Mouse (Mus musculus) neutrophil, adult 83 days (primary cell): ENCODE data around the gene Calu. TPM values are rescaled to one million over a fixed set of nuclear protein-coding genes. Genes with fewer than 3 reads are reported as not detected.

Experiments used
- total RNA-seq, 2 experiments: library from RNA; stranded (reverse); gene quantifications; one replicate each; pipeline ENCODE4 v1.2.4; 2023

Gene Calu
- total RNA-seq = 10 to 100 TPM; 36.7 to 38.5 TPM

GRCm38 (mm10) chr6:29347665-29348370 lies at the start of gene Calu:
Calu (plus strand) TSS chr6:29348069.

GRCm38 (mm10) chr6:29318879-29319278 lies 29.0 kb upstream of the Calu start, which contains the start of gene Fam71f1:
Fam71f1 (plus strand) TSS chr6:29319140.

GRCm38 (mm10) chr6:29388052-29388518 lies 40.2 kb downstream of the Calu start, which contains the start of gene Opn1sw:
Opn1sw (minus strand) TSS chr6:29388468.

GRCm38 (mm10) chr6:29395910-29396713 lies 48.2 kb downstream of the Calu start, which contains the start of gene Ccdc136:
Ccdc136 (plus strand) TSS chr6:29396309.

Other genes starting within 250 kb of the Calu start
- gene Rbm28, start 183.1 kb upstream of the Calu start, total RNA-seq = 10 to 100 TPM; 22.4 to 25.6 TPM
- gene Prrt4, start 168.5 kb upstream of the Calu start, total RNA-seq = not detected
- 10 to 100 TPM; 30.0 to 31.2 TPM for gene Impdh1, start 131.7 kb upstream of the Calu start, total RNA-seq
- 1 to 10 TPM; 1.9 to 3.1 TPM for gene Hilpda, start 75.6 kb upstream of the Calu start, total RNA-seq
- not detected for gene Fam71f2, start 68.5 kb upstream of the Calu start, total RNA-seq
- not detected for gene Fam71f1, start 28.9 kb upstream of the Calu start, total RNA-seq
- gene Opn1sw, start 40.4 kb downstream of the Calu start, total RNA-seq = not detected
- not detected for gene Ccdc136, start 48.2 kb downstream of the Calu start, total RNA-seq
- gene Flnc, start 85.2 kb downstream of the Calu start, total RNA-seq = under 1 TPM; 0.04 to 0.13 TPM
- gene Atp6v1f, start 119.6 kb downstream of the Calu start, total RNA-seq = 100 to 1,000 TPM; 127 to 137 TPM
- 1 to 10 TPM; 1.1 to 1.4 TPM for gene Atp6v1fnb, start 123.4 kb downstream of the Calu start, total RNA-seq
- gene Kcp, start 159.9 kb downstream of the Calu start, total RNA-seq = not detected
- 100 to 1,000 TPM; 110 to 127 TPM for gene Irf5, start 178.6 kb downstream of the Calu start, total RNA-seq